Mouse (Mus musculus) G1E (cell line): ENCODE data around the gene Galnt15. TPM values are rescaled to one million over a fixed set of nuclear protein-coding genes. Genes with fewer than 3 reads are reported as not detected.

Experiments used
- ATAC-seq: 2 replicates; pipeline ENCODE4 v1.8.0; 2016; ENCODE audit warnings: mild to moderate bottlenecking; ENCODE audit not compliant: insufficient number of reproducible peaks, poor library complexity, low FRiP score, severe bottlenecking; ENCODE audit errors: extremely low read depth
- DNase-seq: peaks from one replicate; pipeline ENCODE4 v3.0.0; 2012; ENCODE audit warnings: low spot score
- H3K27me3 ChIP-seq: 2 replicates; pipeline ENCODE4 v1.6.1; 2012; ENCODE audit warnings: mild to moderate bottlenecking, low read length, inconsistent platforms; ENCODE audit not compliant: insufficient read depth
- H3K36me3 ChIP-seq: replicated peaks from 2 replicates; pipeline ENCODE3; 2012; ENCODE audit warnings: mild to moderate bottlenecking, inconsistent platforms
- H3K4me1 ChIP-seq: 2 replicates; pipeline ENCODE4 v1.6.1; 2012; ENCODE audit warnings: low read depth, low read length, inconsistent platforms, mixed read lengths; ENCODE audit not compliant: insufficient read depth
- H3K4me3 ChIP-seq: 2 replicates; pipeline ENCODE4 v1.5.1; 2012; ENCODE audit warnings: low read depth, mild to moderate bottlenecking, inconsistent platforms, low read length, moderate library complexity, mixed read lengths
- H3K9me3 ChIP-seq: replicated peaks from 2 replicates; pipeline ENCODE4 v1.6.1; 2012; ENCODE audit warnings: inconsistent platforms
- CTCF ChIP-seq: IDR thresholded peaks from 2 replicates; pipeline ENCODE4 v1.5.1; 2012; ENCODE audit warnings: low read depth, low read length, inconsistent platforms, mixed read lengths
- GATA1 ChIP-seq: IDR thresholded peaks from 2 replicates; pipeline ENCODE4 v1.6.1; 2012; ENCODE audit warnings: borderline replicate concordance, low read length, inconsistent platforms, mixed read lengths
- GATA2 ChIP-seq: IDR thresholded peaks from 2 replicates; pipeline ENCODE4 v1.6.1; 2012; ENCODE audit warnings: low read depth, low read length, inconsistent platforms, borderline replicate concordance
- POLR2AphosphoS5 ChIP-seq: IDR thresholded peaks from 2 replicates; pipeline ENCODE4 v1.6.1; 2012; ENCODE audit warnings: low read depth, low read length, inconsistent platforms; ENCODE audit not compliant: insufficient replicate concordance
- TAL1 ChIP-seq: conservative IDR thresholded peaks from 2 replicates; pipeline ENCODE4 v1.6.1; 2012; ENCODE audit warnings: low read depth, low read length, inconsistent platforms, mixed read lengths
- polyA plus RNA-seq: library from polyadenylated mRNA; stranded (reverse); fragments of >175 nt; gene quantifications from 2 replicates; pipeline ENCODE4 v1.2.3, GENCODE M21; 2012
- total RNA-seq, 2 experiments: library from RNA; stranded (forward) in 1 of 2; stranded (reverse) in 1 of 2; fragments of 200-1000 nt in 1 of 2; fragments of >200 nt in 1 of 2; fragmentation: Nextera tagmentation in 1 of 2; gene quantifications; 2 replicates each; pipeline ENCODE4 v1.2.3; 2014 to 2017

Galnt15 gene
- total RNA-seq (2014; fragmentation: Nextera tagmentation) (not detected in 2 replicates), total RNA-seq (2017) (0.05 and 0.06 TPM in 2 replicates), polyA plus RNA-seq (not detected in 2 replicates)

DNA sequence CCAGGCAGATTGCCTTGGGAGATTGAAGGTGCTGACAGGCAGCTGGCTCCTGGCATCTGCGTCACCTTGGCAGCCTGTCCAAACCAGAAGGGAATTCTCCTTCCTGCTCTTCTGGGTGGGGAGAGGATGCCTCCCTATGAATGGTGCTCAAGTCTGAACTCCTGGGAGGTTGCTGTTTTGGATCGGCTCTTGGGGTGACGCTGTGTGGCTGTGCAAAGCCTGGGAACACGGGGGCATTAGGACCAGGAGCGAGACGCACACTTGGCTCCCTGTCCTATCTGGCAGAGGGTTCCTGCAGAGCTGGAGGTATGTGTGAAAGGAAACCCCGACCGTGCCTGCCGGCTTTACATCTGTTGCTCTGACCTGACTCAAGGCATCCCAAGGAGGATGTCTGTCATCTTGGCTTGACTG lies at the start of gene Galnt15:
TSS of gene Galnt15 (plus strand) at position 309 of the 411 bp plus-strand sequence.
- H3K9me3 ChIP-seq, result no peaks in the 10 kb centered on the region
- no peak for TF ChIP-seq GATA1
- TF ChIP-seq POLR2AphosphoS5, result no peak
- TF ChIP-seq TAL1, result no peak
- TF ChIP-seq CTCF, result no peak
- no peak for TF ChIP-seq GATA2
- DNase-seq (no peak), ATAC-seq (no peak)
- H3K36me3 ChIP-seq, result no peaks in the 10 kb centered on the region
- no peaks in the 10 kb centered on the region for H3K4me1 ChIP-seq
- H3K4me3 ChIP-seq, result no peak within 1 kb of the TSS
- peaks cover 21% of the 10 kb centered on the region for H3K27me3 ChIP-seq

DNA sequence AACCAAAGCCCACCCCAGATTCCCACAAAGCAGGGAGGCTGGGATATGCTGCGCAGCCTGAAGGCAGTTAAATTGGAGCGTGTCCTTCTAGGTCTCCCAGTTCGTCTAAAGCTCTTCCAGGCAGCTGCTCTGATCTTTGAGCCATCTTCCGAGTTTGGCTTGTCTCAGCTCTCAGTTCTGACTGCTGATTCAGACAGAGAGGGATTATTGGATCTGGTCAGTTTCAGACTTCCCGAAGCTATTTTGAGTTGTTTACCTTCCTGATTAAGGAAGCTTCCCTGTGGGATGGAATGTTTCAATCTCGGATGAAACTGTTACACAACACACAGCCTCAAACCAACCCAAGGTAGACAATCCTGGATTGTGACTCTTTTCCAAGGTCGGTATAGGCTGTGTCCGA lies 34.8 kb upstream of the Galnt15 start:
- no peaks in the 10 kb centered on the region for H3K9me3 ChIP-seq
- H3K4me3 ChIP-seq, result no peak overlapping the region
- H3K27me3 ChIP-seq, result no peaks in the 10 kb centered on the region
- TF ChIP-seq CTCF, result no peak
- TF ChIP-seq POLR2AphosphoS5, result no peak
- no peak for TF ChIP-seq GATA2
- TF ChIP-seq TAL1, result no peak
- H3K36me3 ChIP-seq, result no peaks in the 10 kb centered on the region
- ATAC-seq (no peak), DNase-seq (no peak)
- H3K4me1 ChIP-seq, result no peaks in the 10 kb centered on the region

DNA sequence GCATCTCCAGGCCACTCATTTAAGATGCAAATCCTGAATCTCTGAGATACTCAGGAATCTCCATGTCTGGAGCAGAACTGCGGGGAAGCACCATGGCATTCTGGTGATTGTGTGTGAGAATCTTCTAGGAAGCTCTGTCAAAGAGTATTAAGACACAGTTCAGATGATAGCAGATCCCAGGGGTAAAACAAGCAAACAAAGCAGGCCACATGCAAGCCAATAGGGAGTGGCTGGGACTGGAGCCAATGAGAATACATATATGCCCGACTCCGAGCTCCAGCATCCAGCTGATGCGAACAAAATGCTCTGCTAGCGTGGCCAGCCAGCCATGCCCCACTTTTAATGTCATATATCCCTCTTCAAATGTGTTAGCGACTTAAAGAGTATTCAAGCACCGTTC lies 27.8 kb upstream of the Galnt15 start:
- Histone ChIP-seq H3K4me1 (no peaks in the 10 kb centered on the region), H3K27me3 (no peaks in the 10 kb centered on the region), H3K4me3 (no peak overlapping the region), H3K9me3 (no peaks in the 10 kb centered on the region), H3K36me3 (no peaks in the 10 kb centered on the region)
- TF ChIP-seq GATA2 (no peak), CTCF (no peak), GATA1 (no peak), POLR2AphosphoS5 (no peak), TAL1 (no peak)
- DNase-seq (no peak), ATAC-seq (no peak)

DNA sequence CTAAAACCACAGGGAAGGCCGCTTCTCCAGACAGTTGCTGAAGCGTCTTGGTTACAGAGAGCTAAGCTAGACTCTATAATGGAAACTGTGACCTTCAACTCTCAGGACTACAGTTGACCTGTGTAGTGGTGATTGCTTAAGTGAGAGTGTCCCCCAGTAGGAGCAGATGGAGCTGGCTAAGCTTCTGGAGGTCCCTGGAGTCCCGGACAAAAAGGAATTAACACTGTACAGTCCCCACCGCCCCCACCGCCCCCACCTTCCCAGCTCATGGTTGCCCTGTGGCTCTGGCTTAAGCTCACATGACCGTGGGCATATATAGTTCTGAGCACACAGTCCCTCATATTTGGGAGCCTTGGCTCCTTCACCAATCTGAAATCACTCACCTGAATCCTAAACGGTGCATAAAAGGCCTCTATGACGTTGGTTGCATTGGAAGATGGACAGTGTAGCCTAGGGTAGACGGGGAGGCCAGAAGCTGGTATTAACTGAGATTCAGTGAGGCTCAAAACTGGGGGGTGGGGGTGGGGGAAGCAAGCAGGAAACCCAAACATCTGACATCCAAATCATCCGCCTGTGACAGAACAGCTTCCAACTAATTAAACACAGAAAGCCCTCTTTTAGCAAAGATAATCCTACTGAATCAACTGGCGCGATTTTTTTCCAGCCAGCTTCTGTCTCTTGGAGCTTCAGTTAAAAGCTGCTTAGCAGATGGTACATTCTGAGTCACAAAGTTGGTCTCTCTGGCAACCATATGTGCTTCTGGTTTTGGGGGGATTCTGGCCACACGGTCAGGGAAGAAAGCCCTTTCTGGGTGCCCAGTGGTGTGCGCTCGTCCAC lies 26.1 kb upstream of the Galnt15 start:
- no peaks in the 10 kb centered on the region for H3K27me3 ChIP-seq
- ATAC-seq (no peak), DNase-seq (no peak)
- H3K36me3 ChIP-seq, result no peaks in the 10 kb centered on the region
- TF ChIP-seq GATA1 (no peak), GATA2 (no peak), TAL1 (no peak), POLR2AphosphoS5 (no peak), CTCF (no peak)
- H3K4me1 ChIP-seq, result no peaks in the 10 kb centered on the region
- no peaks in the 10 kb centered on the region for H3K9me3 ChIP-seq
- no peak overlapping the region for H3K4me3 ChIP-seq

DNA sequence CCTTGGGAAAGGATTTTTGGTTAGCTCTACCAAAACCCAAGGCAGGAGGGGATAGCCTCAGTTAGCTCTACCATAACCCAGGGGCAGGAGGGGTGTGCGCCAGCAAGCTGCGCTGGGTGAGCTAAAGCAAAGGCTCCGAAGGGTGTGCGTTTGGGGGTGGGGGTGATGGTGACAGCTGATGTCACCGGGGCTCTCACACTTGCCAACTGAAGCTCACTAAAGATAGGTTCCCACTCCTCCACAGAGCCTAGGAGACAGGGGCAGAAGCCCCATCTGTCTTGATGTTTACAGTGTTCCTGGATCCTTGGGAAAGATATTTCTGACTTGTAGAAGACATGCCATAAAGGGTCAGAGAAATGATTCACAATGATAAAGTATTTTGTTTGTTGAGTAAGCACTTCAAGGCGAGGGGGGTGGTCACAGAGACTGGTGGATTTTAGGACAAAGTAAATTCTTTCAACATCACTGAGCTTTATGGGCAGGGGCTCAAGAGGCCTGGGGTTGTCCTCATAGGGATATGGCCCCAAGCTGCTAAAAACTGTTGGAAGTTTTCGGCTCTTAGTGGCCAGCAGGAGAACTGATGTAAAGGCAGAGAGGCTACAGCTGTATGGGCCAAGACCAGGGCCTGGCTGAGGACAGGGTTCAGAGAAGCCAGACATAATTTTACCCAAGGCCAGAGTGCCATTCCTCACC lies 24.7 kb upstream of the Galnt15 start:
- H3K27me3 ChIP-seq, result no peaks in the 10 kb centered on the region
- H3K4me1 ChIP-seq, result no peaks in the 10 kb centered on the region
- ATAC-seq (no peak), DNase-seq (no peak)
- H3K4me3 ChIP-seq, result no peak overlapping the region
- TF ChIP-seq CTCF, result no peak
- no peak for TF ChIP-seq GATA2
- TF ChIP-seq TAL1, result no peak
- TF ChIP-seq GATA1, result no peak
- no peak for TF ChIP-seq POLR2AphosphoS5
- no peaks in the 10 kb centered on the region for H3K36me3 ChIP-seq
- H3K9me3 ChIP-seq, result no peaks in the 10 kb centered on the region

DNA sequence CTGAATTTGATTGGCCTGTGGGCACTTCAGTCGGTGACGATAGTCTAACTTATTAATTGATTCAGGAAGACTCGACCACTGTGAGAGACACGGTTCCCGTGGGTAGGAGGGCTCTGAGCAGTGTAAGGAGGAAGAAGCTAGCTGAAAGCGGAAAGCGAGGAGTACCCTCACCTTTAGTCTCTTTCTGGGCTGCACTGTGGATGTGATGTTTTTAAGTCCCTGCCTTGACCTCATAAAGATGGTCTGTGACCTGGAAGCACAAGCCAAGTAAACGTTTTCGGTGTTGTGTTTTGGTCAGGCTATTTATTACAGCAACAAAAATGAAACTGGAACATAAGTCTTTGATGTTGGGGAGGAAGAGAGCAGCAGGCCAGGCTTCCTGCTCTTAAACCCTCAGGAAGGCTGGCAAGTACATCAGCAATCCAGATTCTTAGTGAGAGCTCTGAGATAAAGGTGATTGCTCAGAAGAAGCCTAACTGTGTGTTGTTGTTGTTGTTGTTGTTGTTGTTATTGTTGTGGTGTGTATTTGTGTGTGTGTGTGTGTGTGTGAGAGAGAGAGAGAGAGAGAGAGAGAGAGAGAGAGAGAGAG lies 23.0 kb upstream of the Galnt15 start:
- H3K4me1 ChIP-seq, result no peaks in the 10 kb centered on the region
- no peak overlapping the region for H3K4me3 ChIP-seq
- no peaks in the 10 kb centered on the region for H3K27me3 ChIP-seq
- no peaks in the 10 kb centered on the region for H3K36me3 ChIP-seq
- ATAC-seq (no peak), DNase-seq (no peak)
- TF ChIP-seq GATA1, result no peak
- no peak for TF ChIP-seq CTCF
- no peak for TF ChIP-seq TAL1
- TF ChIP-seq POLR2AphosphoS5, result no peak
- TF ChIP-seq GATA2, result no peak
- H3K9me3 ChIP-seq, result no peaks in the 10 kb centered on the region
